Mouse (Mus musculus) cerebellum, postnatal 10 days (tissue): Measurements from ENCODE around the gene Gm19426.

Experiments used
- DNase-seq, 2 experiments: peaks; one replicate each; pipeline ENCODE4 v3.0.0; 2021; ENCODE audit warnings: mixed read lengths in 2 of 2

The Gm19426 gene

GRCm38 (mm10) chr2:84717357-84717756 is 26.1 kb downstream of the Gm19426 start:
- peak; percentile 9 to 16 for DNase-seq

DNA sequence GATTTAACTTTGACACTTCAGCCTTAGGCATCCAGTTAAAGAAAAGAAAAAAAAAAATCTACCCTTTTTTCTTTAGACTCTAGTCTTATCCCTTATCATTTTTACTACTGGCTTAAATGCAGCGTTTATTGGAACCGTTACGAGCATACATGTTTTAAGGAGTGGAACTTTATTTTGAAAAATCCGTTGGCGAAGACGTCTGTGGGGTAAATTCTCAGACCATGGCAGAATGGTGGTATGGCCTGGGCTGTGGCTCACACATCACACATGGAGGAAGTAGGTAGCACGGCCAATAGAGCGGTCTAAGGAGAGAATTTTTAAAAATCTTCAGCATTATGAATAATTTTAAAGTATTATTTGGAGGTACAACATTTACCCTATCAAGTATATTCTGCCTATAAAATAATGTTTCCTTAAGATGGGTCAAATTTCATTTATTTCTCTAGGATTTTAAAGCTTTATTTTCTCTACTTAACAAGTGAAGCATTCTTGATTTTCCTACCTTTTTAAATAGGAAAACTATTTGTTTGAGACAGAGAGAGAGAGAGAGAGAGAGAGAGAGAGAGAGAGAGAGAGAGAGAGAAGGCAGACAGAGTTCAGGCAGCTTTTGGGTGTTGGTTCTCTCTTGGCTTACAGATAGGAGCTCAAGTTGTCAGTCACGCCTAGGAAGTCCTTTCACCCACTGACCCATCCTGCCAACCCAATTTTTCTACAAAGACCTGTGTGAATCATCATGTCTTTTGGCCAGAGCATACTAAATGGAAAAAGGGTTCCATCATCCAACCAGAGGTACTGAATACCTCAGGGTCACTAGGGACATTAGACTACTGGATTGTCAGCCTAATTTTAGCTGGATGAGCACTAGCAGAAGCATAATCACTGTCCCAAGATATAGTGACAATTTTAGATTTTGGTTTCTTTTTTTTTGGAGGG is 26.8 kb downstream of the Gm19426 start:
- DNase-seq = peak; percentile 8 to 26

- peak in 1 of 2 experiments; percentile 87 for DNase-seq
Measured at GRCm38 (mm10) chr2:84715562-84716361, 27.7 kb downstream of the Gm19426 start.

DNA sequence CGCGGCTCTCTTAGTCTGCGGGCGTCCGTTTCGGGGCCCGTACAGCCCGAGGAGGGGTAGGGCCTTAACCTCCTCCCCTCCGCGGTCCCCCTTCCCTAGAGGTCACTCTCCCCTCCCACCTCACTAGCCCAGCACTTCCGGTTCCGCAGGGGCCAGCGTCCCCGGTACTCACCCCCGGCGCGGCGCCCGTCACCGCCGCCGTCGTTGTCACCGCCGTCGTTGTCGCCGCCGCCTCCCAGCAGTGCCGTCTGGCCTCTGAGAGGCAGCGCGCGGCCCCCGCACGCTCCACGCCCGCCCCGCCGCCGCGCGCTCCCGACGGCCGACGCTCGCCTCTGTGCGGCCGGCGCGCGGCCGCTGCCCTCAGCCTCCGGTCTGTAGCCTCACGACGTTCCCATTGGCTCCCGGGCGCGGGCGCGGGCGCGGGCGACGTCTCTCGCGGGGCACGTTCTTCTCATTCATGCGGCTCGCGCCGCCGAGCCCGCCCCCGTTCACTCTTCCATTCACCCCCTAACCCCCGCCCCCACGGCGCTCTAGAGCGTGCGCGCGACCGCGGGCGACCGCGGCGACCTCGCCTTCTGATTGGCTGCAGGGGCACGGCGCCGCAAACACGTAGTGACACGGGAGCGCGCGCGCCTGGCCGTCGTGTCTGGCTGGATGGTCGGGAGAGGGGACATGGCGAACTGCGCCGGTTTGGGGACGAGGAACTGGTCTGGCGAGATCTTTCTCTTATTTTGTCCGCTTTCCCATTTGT is 28.5 kb downstream of the Gm19426 start, which contains the start of gene Zdhhc5:
Zdhhc5 (minus strand) TSS at position 370 of the 751 bp plus-strand sequence.
- peak; percentile 99 to 100 for DNase-seq

DNA sequence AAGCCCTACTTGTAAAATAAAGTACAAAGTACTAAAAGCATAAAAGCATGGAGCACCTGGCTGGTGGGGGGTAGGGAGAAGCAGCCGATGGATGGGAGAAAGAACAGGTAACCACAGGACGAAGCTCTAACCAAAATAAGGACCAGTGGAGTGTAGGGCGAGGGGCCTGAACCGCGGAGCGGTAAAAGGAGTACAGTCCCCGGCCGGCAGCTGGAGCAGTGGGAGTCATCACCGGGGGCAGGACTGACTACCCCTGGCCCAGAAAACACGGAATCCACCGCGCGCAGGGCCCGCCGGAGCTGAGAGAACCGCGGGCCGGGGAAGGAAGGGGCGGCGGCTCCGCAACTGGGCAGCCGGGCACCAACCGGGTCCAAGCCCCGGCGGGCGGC is 29.0 kb downstream of the Gm19426 start:
- no peak for DNase-seq

- DNase-seq = no peak
Measured at GRCm38 (mm10) chr2:84711898-84712297, 31.6 kb downstream of the Gm19426 start.

- DNase-seq = no peak
Measured at GRCm38 (mm10) chr2:84707523-84707922, 35.9 kb downstream of the Gm19426 start.

GRCm38 (mm10) chr2:84705295-84705694 is 38.2 kb downstream of the Gm19426 start:
- no peak for DNase-seq

DNA sequence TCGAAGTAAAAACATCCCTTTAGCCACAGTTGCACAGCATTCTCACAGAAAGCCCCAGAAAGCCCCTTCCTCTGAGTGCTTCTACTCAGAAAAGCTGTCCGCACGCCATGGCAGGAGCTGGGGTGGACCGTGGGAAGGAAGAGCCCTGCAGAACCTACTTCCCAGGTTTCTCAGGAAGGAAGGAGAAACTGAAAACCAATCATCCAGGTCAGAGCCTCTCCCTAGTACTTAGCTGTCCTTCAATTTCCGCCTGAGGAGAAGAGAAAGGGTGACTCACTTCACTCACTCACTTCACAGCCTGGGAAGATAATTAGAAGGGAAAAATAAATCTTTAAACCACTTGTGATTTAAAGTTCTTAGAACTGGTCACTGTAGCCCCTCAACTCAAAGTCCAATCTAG is 39.1 kb downstream of the Gm19426 start:
- no peak for DNase-seq

DNA sequence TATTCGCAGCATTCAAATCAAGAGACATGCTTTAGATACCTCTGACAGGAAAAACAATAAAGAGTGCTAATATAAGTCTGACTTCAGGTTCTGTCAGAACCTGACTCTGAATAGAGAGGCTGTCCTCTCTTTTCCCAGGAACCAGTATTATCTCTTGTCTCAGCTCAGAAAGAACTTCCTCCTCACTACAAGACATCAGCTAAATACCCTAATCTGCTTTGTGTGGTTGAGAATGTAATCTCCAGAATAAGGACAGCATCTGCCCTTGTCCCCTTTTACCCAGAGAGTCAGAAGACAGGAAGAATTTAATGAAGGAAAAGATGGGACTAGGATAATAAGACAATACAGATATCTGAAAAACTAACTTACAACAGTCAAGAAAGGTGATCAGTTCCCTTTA is 40.0 kb downstream of the Gm19426 start:
- DNase-seq = no peak

DNA sequence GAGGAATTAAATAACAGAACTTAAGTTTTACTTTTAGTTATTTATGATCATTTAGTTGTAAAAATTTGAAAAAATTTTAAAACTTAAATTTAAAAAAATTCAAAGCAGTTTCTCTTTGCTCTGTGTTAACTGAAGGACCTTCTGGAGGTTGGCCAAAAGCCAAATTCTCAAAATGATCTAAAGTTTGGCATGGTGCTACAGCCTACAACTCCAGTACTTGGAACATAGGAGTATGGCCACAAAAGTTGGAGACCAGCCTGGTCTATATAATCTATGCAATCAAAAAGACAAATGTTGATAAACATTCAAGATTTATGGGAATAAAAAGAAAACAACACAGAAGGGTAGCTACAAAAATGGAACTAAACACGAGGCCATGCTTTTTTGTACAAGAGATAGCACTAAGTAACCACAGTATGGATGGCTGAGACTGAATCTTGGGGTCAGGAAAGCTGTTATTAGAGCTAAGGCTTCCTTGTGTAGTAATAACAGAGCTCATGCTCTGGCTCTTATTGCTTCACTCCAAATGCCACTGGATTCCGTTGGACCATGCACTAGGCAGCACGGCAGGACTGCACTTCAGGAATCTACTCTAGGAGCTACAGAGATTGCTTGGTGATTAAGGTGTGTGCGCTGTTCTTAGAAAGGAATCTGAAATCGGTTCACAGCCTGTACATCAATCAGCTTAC is 48.3 kb downstream of the Gm19426 start:
- no peak for DNase-seq
